Mouse (Mus musculus) G1E-ER4 (cell line): ENCODE results near the gene Arid3b. TPM values are rescaled to one million over a fixed set of nuclear protein-coding genes. Genes with fewer than 3 reads are reported as not detected.

ENCODE experiments used
- GATA1 ChIP-seq: IDR thresholded peaks from one replicate; pipeline ENCODE4 v1.8.0; 2012; ENCODE audit warnings: low read length, inconsistent platforms
- polyA plus RNA-seq: library from polyadenylated mRNA; stranded (reverse); fragments of >175 nt; gene quantifications from 2 replicates; pipeline ENCODE4 v1.2.3, GENCODE M21; 2012

Arid3b gene
- polyA plus RNA-seq, result 4.5 and 8.4 TPM in 2 replicates

DNA sequence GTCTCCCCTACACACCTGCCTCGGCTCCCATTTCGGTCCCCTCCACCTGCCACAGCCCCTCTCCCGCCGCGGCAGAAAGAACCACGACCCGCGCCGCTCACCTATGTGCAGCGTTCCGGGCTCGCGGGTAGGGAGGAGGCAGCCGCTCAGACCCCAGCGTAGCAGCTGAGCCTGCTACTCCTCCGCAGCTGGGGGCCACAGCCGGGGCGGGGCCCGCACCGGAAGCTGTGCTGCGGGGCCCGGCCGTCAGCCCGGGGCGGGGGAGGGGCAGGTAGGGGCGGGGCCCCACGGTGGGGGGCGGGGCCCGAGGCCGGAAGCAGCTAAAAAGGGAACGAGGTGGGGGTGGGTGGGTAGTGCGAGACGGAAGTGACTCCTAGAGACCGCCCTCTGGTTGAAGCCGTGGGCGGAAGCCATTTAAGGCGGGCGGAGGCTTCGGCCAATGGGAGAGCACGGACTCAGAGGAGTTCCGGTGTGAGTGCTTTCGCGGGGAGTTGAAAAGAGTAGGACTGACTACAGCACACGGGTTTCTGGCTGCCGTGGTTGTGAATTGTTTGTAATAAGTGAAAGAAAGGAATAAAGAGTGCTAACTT lies at the start of gene Arid3b:
Arid3b (minus strand) TSS at position 213 of the 590 bp plus-strand sequence.
- no peak for TF ChIP-seq GATA1

DNA sequence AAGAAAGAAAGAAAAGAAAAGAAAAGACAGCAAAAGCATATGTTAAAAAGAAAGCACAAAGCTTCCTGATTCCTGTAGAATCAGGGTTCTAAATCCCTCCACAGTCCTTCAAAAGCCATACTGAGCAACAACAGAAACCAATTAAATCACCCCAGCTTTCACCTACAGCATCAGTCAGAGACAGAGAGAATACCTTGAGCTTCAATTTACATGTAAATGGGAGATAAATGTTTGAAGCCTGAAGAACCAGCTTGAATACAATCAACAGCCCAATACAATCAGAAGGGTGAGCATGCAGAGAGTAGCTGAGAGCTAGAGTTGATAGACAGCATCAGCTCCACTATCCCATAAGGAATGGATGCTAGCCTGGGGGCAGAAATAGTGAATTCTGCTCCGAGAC lies 46.8 kb upstream of the Arid3b start:
- TF ChIP-seq GATA1, result no peak

DNA sequence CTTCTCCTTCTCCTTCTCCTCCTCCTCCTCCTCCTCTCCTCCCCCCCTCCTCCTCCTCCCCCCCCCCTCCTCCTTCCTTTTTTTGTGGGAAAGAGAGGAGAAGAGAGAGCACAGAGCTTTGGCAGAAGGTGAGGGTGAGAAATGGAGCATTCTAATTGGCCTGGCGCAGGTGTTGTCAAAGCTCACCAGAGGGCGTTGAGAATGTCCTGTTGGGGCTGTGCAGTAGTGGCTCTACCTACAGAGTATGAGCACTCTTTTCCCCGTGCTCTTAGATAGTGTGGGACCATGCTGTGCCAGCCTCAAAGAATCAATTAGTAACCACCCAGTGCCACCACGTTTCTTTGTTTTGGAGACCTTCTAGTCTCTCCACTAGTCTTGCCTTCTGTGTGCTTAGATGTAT lies 43.7 kb upstream of the Arid3b start:
- TF ChIP-seq GATA1, result no peak

DNA sequence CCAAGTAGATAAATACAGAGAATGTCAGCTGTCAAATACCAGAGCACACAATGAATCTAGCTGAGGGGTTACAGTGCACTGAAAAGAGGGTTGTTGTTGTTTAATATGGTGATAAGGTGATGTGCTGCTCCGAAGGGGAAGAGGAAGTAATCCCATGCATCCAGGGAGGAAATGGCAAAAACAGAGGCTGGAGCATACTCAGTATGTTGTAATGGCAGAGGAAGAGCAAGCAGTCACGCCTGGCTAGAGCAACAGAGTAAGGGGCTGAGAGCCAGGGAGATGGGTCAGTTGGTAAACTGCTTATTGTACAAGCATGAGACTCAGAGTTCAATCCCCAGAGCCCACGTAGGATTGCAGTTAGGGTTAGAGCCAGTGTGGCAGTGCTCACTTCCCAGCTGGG lies 42.6 kb upstream of the Arid3b start:
- TF ChIP-seq GATA1, result no peak

DNA sequence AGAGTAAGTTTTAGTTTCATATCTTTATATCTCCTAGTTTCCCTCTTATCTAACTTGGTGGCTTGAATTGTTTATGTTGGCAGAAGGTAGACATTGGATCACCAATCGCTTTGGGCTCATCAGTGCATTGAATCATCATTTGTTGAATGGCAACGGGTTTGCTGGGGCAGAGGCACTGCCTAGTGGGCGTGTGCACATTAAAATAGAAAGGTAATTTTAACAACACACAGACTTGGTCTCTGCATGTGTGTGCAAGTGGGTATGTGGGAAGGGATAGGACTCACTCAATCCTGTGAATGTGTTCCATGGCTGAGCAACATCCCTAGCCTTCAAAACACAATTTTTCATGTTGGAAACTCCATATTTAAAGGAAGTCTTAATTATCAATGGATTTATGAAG lies 38.4 kb upstream of the Arid3b start:
- no peak for TF ChIP-seq GATA1

DNA sequence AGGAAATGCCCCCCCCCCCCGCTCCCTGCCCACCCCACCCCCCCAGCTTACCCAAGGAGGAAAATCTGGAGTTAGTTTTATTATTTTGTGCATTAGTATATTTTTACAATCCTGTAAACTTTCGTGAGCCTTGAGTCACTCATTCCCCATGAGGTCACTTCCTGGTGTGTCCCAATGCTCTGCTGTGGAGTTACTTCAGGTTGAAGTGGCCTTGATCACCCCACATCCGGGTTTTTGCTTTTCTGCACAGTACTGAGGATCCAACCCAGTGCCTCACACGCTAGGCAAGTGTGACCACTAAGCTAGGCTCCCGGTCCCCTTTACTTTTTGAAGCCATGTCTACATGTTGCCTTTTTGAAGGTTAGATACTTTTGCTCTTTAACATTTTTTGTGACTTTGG lies 37.5 kb upstream of the Arid3b start:
- TF ChIP-seq GATA1, result no peak

DNA sequence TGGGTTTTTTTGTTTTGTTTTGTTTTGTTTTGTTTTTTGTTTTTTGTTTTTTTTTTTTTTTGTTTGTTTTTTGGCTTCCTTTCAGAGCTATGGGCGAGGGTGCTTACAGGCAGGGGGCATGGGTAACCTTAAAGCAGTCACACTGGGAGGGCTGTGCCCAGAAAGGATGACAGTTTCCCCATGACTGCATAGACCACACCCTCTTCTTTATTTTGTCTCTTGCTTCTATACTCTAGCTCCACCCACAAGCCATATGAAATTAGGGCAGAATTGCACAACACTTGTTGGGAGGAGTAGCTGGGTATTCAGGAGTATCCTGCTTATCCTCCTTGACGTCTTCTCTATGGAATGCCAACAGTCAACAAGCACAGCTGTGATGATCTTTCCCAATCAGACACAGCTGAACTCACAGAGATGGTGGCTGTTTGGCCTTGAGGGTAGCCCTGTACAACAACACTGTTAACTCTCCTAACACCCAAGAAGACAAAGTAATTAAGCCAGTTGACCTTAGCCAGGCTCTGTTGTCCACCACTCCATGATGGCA lies 33.8 kb upstream of the Arid3b start:
- TF ChIP-seq GATA1, result no peak

DNA sequence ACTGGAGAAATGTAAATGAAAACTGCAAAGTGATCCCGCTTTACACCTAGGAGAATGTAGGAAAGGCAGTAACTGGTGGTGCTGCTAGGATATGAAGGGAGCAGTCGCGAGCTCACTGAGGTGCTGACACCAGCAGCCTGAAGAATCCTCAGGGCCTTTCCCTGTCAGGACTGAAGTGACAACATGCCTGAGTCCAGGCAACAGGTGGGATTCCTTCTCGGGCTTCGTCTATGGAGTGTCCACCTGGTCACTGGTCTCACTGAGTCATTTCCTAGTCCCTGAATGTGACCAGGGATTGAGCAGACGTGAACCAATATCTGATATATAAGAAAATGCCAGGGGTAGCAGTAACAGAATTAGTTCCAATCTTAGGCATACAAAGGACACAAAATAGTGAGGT lies 32.2 kb upstream of the Arid3b start:
- TF ChIP-seq GATA1, result no peak

DNA sequence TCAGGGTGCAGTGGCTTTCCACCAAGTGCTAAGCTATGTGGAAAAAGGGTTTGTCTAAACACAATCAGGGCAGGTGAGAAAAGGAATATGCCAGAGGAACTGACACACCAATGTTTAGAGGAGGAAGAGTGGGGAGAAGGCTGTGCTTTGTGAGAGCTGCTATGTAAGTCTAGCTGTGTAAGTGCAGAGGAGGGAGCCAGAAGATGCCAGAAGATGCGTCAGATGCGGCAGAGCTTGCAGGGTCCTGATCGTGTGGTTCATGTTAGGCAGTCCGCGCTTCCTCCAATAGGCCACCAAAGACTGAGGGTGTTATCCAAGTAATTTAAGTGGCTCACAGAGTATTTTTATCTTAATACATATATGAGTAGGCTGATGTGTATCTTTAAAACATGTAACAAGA lies 31.3 kb upstream of the Arid3b start:
- no peak for TF ChIP-seq GATA1

DNA sequence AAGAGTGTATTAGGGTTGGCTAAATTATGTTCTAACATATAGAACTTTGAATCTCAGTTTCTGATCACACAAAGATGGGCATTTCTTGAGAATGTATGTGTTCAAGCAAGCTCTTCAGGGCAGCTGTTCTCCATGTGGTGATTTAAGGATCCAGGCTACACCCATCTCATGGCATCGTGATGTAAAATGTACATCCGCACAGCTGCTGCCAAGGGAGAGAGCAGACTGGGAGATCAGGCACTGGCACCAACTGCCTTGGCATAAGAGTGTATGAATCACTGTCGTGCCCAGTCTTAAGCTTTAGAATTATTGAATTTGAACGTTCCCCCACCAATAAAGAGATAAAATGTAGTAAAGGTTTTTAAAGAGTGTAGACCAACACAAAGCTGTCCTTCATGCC lies 30.6 kb upstream of the Arid3b start:
- no peak for TF ChIP-seq GATA1

DNA sequence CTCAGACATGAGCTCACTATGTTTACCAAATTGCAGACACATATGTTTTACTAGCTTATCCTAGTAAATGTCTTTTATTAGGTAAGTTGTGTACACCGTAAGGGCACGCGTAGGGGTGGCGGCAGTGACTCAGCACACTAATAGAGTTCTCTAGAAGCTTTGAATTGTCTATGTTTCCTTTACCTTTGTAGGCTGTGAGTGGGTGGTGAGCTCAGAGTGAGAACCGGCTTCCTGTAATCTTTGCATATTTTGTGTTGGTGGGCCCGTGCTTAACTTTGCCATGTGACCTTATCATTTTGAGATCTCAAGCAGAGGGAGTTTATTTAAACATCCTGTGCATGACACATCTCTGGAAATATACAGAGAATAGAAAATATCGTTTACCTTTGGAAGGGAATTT lies 29.9 kb upstream of the Arid3b start:
- no peak for TF ChIP-seq GATA1

DNA sequence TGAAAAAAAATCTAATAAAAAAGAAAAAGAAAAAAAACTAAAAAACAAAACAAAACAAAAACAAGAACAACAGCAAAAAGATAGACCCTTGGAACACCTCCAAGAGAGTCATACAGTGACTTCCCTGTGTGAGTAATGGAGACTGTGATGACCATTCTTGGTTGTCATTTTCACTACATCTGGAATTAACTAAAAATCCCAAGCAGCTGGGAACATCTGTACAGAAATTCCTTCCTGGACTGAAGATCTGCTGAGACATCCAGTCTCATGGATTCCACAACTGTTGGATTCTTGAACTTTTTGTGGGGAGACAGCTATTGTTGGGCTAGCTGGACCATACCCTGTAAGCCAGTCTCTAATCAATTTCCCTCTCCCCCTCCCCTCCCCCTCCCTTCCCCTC lies 27.7 kb upstream of the Arid3b start:
- TF ChIP-seq GATA1, result no peak

DNA sequence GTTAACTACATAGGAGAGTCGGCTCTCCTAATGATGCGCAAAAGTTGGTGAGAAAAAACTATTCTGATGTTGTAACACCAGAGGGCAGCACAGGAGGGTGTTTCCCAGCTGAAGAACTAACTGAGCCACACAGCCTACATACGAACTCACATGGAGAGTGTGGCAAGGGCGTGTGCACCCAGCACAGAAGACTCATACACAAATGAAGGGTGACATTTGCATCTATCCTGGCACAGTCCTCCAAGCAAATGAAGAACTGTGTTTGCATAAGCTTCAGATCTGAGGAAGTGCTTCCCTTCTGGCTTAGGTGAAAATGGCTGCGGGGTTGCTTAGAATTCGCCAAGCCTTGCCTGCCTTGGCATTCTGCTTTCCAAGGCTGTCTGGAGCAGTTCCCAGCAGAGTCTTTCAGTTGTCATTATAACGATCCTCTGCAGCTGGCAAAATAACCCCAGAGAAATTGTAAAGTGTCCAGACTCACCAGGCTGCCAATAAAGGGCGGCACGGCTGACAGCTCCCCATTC lies 25.4 kb upstream of the Arid3b start:
- no peak for TF ChIP-seq GATA1

DNA sequence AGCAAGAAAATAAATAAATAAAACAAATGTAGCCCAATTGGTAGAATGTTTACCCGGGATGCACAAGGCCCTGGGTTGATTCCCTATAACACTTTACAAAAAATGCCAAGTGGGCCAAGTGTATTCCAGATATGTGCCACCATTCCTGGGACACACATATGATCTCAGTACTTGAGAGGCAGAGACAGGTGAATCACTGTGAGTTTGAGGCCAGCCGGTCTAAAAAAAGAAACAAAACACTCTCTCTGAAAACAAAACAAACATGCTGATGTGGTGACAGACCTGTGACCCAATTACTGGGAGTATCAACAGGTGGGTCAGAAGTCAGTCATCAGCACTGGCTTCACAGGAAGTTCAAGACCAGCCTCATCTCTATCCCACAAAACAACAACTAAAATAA lies 19.9 kb upstream of the Arid3b start:
- TF ChIP-seq GATA1, result no peak

DNA sequence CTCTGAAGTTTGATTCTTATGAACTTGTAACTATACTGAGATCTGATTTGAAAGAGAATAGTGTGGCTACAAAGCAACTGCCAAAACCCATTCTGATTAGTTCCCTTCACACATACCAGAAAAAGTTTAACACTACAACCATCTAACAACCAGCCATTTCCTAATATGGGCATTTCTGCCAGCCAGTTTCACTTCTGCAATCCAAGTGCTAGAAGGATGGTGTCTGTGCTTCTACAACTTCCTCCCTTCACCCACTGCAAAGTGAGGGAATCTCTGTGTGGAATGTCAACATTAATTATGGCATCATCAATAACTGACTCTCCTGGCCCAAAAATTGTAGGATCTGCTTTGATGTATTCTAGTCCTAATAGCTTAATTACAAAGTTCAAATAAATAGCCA lies 17.7 kb upstream of the Arid3b start:
- TF ChIP-seq GATA1, result no peak

DNA sequence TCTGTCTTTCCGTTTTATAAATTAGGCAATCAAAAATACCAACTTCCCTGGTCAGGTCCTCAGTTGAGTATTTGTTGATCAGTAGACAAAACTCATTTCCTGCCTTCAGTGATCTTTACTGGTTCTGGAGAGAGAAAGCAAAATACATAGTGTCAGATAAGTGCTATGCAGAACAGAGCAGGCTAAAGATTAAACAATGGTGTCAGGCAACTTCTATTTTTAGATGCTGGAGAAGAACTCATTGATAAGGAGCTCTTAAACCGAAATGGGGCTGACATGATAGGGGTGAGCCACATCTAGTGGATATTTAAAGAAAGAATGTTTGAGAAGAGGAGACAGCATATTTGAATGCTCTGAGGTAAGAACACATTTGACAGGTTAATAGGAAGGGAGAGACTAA lies 2.4 kb upstream of the Arid3b start:
- TF ChIP-seq GATA1, result peak; percentile 64

DNA sequence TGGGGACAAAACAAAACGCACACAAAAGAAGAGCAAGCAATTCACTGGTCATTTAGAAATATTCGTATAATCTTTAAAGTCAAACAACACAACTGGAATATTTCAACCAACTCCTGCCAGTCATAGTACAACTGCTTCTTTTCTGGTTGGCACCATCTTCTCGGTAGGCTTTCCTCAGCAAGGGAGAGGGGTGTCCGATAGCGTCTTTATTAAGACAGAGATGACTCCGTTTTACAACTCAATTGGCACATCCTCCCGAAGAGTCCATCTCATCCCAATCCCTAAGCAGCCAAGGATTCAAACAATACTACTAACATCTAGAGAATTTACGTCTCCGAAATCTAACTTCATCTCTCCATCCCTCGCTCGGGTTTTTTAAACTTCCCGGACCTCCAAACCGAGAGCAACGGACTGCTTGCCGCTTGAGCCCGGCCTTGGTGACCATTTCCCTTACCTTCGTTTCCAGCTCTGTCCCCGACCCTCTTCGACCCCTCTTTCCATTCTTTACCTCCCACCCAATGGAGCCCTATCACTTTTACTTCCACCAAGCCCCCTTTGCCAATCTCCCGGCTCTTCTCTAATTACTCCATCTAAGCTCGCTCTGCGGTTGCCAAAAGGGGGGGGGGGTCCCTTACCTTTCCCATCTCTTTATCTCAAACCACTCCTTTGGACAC lies 615 bp downstream of the Arid3b start:
- TF ChIP-seq GATA1, result no peak
